Mouse (Mus musculus): ENCODE results near the gene Cnksr1.

Cnksr1 gene

DNA sequence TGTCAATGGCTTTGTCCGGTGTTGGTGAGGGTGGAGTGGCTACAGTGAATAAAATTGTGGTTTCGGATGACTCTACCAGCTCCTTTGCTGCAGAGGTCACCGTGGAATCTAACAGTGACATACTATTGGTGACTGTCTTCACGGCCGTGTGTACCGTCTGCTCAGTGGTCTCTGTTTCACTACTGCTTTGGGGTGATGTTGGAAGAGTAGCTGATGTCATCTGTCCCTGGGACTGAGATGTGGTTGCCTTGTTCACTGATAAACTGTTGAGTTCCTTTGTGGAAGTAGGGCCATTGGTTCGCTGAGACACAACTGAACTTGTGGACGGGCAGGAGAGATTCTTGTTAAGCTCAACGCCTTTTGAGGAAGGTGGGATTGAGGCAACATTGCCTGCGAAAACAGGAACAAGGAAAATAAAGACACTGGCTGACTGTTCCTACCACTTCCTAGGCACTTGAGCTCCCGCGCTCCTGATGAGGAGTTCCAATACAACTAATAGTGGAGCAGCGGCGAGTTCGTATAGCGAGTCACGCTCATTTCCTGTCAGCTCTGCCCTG lies 34.8 kb downstream of the Cnksr1 start:
- no peak for DNase-seq (ENCODE audit: low read depth in 1 of 2, low spot score in 2 of 2)

DNA sequence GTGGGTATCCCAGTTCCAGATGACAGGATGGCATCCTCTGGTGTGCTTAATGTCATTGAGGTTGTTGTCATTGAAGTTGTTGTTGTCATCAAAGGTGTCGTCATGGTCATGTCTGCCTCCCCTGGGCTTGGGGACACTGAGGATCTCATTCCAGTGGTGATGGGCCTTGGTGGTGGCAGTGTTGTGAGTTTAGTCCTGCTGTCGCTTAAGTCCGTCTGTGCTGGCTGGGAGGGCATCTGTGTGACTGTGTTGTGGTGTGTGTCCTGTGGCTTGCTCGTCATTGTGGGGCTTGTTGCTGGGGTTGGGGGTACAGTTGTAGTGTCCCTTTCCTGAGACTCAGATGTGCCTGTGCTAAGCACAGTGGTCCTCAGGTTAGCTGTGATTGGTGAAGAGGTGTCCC lies 35.3 kb downstream of the Cnksr1 start, which contains the start of gene Gm7534:
Gm7534 (minus strand) TSS at position 101 of the 400 bp plus-strand sequence.
- no peak for DNase-seq (ENCODE audit: low read depth in 1 of 2, low spot score in 2 of 2)

DNA sequence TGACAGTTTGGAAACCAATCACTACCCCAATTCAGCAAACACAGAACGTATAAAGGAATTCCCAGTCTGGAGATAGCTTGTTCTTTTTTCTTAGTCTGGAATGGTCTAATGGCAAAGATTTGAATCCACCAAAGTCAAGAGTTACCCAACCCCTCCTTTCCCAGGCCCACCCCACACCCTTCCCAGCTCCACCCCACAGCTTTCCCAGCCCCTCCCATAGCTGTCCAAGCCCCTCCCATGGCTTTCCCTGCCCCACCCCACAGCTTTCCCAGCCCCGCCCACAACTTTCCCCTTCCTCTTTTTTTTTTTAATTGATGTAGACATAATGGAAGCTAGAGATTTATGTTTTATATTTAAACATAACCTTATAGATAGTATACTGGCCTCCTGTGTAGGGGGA lies 38.8 kb downstream of the Cnksr1 start:
- no peak for DNase-seq (ENCODE audit: low read depth in 1 of 2, low spot score in 2 of 2)

DNA sequence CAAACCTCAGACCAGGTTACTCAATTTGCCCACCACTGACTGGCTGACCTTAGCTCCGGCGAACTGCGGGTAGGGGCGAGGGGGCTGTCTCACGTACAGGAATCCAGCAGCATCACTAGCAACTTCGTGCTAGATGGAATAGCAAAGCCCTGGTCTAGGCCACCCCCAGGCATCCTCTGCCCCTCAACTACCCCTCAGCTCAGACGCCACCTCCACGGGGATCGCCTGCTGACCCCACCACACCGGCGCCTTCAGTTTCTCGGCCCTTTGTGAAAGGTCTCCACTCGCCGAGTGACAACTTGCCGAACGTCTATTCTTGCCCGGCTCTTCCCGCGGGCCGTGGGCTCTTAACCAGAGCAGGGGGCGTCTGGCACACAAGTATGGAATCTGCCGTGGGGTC lies 51.9 kb downstream of the Cnksr1 start:
- no peak for DNase-seq (ENCODE audit: low read depth in 1 of 2, low spot score in 2 of 2)

DNA sequence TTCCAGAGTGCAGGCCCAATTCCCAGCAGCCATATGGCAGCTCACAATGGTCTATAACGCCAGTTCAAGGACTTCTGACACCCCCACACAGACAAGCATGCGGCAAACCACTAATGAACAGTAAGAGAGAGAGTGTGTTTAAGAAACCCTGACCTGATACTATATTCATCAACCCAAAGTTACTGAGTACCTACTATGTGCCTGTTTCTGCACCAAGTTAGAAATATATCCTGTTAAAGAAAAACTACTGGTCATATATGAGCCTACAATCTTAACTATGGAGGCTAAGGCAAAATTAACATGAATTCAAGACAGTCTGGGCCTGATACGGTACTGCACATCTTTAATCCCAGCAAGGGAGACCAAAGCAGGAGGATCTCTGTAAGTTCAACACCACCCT lies 52.6 kb downstream of the Cnksr1 start:
- DNase-seq (ENCODE audit: low read depth in 1 of 2, low spot score in 2 of 2): no peak

DNA sequence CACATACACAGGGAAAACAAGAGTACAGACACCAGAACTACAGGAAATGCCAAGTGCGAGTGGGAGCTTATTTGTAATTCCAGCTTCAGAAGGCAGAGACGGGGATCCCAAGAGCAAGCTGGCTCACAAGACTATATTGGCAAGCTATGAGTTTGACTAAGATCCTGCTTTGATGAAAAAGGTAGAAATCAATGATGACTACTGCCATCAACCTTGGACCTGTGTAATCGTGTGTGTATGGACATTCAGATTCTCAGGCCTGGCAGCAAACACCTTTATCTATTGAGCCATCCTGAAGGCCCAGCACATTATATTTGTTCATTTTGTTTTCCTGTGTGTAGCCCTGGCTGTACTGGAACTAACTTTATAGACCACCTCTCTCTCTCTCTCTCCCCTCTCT lies 54.5 kb downstream of the Cnksr1 start:
- DNase-seq (ENCODE audit: low read depth in 1 of 2, low spot score in 2 of 2): no peak

DNA sequence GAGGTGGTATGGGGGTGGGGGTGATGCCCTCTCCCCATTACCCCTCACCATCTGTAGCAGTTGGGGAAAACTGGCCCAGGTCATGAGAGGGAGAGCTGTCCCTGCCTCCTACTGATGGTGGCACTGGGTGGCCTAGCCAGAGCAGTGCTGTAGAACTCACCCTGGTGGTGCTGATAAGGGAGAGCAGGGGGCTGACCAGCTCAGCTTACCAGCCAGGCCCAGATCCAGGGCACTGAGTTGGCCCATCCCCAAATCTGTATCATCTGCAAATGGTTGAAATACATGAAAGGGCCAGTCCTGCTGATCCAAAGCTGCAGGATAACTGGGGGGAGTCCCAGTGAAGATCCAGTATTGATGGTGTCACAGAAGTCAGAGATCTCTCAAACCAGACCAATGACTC lies 56.4 kb downstream of the Cnksr1 start:
- no peak for DNase-seq (ENCODE audit: low read depth in 1 of 2, low spot score in 2 of 2)

DNA sequence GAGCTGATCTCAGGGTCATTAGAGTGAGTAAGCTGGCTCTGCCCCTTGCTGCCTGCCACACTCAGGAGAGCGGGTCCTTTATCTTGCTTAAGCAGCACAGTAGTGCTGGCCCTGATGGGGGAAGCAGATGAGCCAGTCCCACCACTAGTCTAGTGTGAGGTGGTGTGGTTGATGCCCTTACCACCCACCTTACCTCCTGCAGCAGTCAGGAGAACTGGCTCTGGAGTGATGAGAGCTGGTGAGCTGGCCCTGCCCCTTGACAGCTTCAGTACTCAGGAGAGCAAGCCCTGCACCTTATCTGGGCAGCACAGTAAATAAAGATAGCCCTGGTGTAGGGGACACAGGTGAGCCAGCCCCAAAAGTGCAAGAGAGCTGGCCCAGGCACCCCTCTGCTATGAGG lies 57.1 kb downstream of the Cnksr1 start:
- no peak for DNase-seq (ENCODE audit: low read depth in 1 of 2, low spot score in 2 of 2)
